Mouse (Mus musculus): ENCODE measurements around the gene Stard3.

The Stard3 gene

DNA sequence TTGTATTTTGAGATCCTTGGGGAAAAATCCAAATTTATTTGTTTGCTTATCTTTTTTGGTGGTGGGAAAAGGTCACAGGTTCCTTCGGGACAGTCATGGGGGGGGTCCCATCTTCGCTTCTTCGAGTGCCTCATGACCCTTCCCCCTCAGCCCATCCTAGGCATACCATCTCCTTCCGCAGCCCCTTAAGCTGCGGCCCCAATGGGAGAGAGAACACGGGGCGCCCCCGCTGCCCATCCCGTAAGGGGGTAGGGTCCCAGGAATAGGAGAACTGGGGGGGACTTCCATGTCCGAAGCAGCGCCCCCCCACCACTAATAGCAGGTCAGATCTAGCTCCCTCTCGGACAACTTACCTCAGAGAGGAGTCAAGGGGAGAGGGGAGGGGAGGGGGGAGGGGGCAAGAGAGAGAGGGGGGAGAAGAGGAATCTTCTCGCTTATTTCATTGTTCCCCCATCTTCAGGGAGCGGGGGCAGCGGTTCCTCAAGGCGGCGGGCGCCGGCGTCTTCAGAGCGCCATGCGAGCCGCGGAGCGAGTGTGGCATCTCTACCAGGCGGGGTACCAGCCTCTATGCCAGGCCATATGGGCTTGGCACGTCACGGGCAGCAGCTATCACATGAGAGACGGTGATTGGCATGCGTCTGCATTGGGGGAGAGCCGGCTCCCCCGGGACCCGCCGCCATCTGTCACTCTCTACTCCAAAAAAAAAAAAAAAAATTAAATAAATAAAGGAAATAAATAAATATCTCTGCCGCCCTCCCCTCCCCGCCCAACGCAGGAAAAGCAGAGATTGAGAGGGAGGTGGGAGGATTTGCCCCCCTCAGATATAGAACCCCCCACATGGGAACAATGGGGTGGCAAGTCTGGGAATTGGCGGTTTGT, 28.8 kb upstream of the Stard3 start, which contains the start of gene Neurod2:
Gene Neurod2 (minus strand): TSS at position 568 of the 879 bp plus-strand sequence.
- no peak for DNase-seq (ENCODE audit: extremely low spot score, low read depth, low spot score)

DNA sequence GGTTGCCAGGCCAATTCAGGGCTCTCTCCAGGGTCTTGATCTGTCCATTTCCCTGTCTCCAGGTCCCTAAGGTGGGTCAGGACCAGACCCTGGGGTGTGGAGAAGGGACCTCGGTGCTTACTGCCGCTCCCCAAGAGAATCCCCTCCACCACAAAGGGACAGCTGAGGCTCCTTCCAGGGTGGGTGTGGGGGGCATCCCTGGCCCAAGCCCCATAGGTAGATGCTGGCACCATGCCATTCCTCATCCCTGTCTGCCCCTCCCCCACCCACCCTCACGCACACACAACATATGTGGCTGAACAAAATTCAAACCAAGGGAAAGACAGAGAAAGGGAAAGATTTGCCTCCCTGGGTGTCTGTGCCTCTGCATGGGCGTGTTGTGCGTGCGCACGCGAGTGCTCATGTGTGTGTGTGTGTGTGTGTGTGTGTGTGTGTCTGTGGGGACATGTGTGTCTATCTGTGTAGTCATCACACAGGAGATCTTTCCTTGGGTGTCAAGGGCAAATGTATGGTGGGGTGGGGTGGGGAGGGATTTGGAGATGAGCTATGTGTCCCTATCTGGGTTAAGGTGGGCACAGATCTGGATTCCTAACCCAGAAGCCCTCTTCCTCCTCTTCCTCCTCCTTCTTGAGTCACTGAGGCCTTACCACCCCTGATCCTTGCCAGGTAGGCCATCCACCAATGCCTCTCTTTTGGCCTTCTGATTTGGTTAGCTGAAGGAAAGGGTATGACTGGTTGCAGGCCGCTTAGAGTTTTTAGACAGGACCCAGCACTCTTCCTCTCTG, 28.0 kb upstream of the Stard3 start:
- no peak for DNase-seq (ENCODE audit: extremely low spot score, low read depth, low spot score)

DNA sequence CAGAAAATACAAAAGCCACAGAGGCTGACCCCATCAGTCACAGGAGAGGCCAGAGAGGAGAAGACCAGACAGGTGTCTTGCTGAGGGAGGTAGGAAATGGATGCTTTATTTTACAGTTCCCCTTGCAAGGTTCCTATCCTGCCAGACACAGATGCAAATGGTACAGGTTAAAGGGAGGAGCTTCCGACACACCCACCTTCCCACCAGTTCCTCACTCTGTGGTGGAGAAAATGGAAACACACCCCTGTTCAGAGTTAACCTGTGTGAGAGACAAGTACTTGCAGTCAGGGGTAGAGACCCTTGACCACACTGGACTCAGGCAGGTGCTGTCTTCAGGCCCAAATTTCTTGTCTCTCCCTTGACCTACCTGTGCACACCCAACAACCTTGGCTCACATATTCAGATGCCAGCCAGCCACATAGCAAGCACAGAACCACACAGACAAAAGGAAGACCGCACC, 27.4 kb upstream of the Stard3 start:
- DNase-seq (ENCODE audit: extremely low spot score, low read depth, low spot score), result no peak

DNA sequence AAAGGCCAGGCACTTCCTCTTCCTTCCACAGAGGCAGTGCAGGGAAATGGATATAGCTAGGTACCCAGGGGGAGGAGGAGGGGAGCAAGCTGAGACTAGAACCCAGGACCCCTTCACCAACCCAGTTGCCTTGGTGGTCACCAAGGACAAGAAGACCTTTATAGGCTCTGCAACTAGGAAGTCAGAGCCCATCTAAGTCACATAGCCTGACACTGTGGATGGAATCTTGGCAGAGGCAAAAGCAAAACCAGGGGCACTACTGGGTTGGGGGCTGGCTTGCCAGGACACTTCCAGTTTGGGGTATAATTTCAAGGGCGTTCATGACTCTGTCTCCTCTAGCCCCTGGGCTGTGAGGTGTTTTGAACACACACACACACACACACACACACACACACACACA, 26.8 kb upstream of the Stard3 start:
- no peak for DNase-seq (ENCODE audit: extremely low spot score, low read depth, low spot score)

DNA sequence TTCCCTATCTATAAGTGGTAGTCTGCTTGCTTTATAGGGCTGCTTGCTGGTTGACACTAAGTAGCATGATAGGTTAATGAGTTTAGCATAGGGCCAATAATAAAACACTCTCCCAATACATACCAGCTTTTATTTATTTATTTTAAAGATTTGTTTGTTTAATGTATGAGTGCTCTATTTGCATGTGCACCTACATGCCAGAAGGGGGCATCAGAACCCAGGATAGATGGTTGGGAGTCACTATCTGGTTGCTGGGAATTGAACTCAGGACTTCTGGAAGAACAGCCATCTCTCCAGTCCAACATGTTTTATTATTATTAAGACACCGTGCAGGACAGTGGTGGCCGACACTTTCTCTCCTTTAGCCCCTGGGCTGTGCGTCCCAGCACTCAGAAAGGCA, 26.0 kb upstream of the Stard3 start:
- no peak for DNase-seq (ENCODE audit: extremely low spot score, low read depth, low spot score)

DNA sequence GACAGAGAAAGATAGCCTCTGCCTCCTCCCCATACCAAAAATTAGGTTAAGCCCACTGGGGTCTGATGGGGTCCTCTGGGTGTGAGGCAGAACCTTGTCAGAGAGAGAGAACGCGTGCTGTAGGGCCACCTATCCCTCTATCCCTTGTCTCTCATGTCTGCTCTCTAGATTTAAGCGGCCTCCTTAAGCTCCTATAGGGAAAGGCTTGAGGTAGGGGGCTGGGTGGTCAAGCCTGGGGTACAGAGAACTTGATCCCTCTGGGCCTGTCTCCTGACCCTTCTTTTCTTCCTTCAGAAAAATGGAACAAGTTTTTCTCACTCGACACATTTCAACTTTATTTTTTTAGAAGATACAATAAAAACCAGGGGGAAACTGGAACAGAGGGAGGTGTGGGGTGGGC, 25.3 kb upstream of the Stard3 start:
- DNase-seq (ENCODE audit: extremely low spot score, low read depth, low spot score), result no peak

DNA sequence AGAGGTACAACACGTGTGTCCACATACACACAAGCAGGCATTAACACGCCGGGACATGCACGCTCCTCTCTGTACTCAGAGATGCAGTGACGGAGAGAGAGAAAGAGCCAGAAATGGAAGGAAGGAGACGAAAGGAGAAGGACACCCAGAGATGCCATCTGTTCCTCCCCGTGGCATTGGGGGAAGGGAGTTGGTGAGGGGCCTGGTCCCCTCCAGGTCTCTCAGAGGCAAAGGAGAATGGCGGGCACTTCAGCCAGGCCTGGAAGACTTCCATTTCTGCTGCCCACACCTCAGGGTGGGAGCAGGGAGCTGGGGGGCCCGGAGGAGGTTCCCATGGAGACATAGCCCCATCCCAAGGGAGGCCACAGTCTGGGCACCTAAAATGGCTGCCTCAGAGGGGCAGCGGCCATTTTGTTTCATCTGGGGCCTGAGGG, 24.9 kb upstream of the Stard3 start:
- no peak for DNase-seq (ENCODE audit: extremely low spot score, low read depth, low spot score)

DNA sequence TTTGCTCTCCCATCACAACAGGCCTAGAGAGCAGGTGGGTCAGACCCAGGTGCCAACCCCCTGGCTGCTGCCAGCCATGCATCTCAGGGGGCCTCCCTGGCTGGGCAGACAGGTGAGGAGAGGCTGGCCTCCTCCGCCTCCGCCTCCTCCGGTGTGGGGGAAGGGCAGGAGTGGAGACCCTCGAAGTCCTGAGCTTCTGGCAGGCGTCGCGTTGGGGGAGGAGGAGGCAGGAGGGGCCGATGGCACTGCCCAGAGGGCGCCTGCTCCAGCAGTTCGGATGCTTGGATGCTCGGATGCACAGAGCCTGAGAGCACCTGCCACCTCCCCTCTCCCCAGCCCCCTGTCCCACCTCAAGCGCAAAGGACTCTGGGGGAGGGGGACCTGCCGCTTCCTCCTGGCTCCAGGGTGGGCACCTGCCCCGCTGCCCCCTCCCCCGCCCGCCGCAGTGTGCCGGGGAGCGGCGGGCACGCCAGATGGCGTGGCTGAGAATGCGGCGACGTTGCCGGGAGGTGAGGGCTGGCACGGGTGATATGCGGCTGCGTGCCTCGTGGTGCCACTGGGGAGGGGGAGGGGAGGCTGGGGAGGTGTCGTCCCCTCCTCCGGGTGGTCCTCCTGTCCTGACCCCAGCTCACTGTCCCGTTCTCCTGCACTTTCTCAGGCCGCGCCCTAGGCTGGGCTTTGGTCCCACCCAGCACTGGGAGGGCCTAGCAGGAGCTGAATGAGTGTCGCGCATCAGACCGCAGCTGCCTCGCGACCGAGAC, 24.0 kb upstream of the Stard3 start:
- DNase-seq (ENCODE audit: extremely low spot score, low read depth, low spot score), result no peak

DNA sequence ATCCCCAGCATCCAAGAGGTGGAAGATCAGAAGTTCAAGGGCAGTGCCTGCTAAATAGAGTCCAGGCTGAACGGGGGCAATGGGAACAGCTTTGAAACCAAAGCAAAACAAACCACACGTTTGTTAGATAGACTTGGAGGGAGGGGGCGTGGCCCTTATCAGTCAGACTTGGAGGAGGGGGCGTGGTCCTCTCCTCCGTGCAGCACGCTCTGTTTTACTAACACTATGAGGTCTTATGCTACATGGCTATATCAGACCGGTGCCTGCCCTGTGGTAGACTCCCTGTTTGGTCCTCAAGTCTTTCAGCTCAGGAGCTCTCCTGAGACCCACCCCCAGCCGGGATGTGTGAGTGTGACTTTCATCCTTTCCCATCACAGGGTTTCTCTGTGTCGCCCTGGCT, 22.9 kb upstream of the Stard3 start:
- DNase-seq (ENCODE audit: extremely low spot score, low read depth, low spot score), result no peak

DNA sequence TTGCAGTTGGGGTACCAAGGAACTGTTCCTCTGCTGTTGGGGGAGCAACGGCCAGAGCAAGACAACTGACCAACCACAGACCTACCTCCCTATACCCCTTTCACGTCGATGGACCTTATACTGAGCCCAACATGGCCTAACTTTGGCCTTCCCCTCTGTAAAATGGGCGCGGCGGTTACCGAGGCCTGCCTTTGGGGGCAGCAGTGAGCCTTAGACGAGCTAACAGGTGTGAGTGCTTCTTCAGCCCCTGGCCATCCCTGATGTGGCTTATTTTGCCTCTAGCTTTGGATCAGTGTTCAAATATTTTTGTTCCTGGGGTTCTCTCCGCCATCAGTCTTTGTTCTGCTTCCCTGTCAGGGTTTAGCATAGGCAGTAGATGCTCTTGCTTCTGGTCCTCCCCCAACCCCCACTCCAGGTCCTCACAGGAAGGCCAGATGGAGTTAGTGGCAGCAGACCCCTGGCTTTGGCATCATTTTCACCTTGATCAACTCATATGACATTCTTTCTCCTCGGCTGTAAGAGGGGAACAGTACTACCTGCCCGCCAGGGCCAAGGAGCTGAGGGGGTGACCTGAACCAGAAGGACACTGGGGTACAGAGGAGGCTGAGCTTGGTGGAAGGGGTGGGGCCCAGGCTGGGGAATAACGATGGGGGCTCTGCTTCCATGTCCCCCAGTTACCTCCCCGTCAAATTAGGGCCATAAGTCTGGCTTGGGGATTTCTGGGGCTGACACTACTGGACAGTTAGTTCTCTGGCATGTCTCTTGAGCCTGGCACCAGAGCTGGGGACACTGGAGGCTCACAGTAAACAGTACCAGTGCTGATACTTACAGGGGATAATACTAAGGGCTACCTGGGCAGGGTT, 21.7 kb upstream of the Stard3 start:
- DNase-seq (ENCODE audit: extremely low spot score, low read depth, low spot score), result no peak

DNA sequence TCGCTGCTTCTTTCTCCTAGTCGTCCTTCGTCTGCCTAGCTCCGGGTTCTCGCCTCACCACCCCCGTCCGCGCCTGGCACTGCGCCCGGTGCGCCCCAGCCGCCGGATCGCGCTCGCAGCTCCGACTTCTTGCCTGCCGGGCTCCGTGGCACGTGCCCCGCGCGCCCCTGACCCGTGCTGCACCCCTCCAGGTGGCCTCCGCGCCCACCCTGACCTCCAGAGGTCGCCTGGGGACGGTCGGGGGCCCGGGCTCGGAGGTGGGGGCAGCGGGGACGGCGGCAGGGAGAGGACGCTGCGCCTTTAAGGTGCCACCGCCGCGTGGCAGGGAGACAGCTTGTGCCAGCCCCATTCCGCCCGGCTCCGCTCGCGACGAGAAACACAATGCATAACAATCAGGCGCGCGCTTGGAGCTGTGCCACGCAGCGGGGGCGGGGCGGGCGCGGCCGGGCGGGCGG, 19.6 kb upstream of the Stard3 start:
- no peak for DNase-seq (ENCODE audit: extremely low spot score, low read depth, low spot score)

DNA sequence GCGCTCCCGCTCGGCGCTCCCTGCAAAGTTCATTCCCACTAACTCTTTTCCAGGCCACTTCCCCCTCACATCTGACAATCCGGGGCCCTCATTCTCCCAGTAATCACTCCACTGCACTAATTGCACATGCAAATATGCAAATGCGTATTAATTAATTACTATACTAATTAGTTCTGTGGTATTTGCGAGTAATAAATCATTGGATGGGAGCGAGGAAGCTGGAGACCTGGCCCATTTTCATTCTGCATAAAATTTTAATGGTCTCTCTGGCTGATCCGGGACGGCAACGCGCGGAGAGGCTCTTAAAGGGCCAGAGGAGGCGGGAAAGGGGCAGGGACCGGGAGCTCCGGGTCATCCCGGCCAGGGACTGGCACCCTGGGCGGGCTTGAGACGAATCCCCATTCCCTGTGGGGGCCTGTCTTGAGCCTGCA, 19.1 kb upstream of the Stard3 start:
- no peak for DNase-seq (ENCODE audit: extremely low spot score, low read depth, low spot score)

DNA sequence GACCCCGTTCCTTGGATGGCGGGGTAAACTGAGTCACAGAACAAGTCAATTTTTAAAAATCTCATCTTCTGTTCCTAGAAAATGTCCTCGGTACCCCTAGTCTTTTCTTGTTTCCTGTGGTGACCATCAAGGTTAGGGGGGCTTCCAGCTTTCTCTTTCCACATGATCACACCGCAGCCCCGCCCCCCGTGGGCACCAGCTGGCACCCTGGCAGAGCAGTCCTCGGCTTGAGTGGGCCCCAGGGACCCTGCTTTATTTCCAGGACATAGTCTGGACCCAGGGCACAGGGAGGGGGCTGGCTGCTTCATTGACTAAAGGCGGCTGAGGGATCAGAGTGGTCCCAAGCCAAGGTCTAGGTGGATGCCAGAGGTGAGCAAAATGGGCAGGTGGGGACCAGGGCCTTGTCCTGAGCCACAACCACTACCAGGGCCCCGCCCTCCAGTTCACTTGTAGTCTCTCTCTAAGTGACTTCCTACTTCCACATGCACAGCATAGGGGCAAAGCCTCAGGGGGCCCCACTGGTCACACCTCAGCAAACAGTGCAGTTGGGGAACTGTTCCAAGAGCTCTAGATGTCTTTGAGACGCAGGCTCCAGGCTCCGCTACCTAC, 18.4 kb upstream of the Stard3 start:
- no peak for DNase-seq (ENCODE audit: extremely low spot score, low read depth, low spot score)

DNA sequence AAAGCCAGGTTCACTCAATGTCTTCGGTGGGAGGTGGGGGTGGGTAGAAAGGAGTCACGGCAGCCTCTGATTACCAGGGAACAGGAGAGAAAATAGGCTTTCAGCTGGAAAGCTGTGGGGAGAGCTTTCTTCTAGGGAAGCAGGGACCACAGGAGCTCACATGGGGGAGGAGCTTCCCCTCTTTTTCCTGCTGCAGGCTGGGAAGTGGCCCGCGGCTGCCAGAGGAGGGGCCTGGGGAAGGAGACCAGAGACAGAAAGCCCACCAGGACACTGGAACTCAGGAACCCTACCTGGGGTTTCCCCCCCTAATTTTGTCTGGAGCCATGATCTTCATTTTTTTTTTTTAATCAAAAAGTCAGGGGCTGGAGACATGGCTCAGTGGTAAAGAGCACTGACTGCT, 17.6 kb upstream of the Stard3 start:
- no peak for DNase-seq (ENCODE audit: extremely low spot score, low read depth, low spot score)

DNA sequence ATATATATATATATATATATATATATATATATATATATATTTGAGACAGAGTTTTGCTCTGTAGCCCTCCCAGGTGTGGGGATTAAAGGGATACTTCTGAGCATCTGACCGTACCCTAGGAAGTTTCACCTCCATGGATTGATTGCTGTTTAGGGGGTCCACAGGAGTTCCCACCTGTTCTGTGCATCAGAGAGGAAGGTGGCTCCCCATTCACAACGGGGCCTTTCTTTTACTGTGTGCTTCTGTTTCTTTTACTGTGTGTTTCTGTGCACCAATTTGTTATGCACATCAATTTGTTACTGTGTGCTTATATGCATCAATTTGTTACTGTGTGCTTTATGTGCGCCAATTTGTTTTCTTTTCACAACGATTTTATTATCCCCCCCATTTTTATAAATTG, 17.0 kb upstream of the Stard3 start:
- DNase-seq (ENCODE audit: extremely low spot score, low read depth, low spot score), result no peak

DNA sequence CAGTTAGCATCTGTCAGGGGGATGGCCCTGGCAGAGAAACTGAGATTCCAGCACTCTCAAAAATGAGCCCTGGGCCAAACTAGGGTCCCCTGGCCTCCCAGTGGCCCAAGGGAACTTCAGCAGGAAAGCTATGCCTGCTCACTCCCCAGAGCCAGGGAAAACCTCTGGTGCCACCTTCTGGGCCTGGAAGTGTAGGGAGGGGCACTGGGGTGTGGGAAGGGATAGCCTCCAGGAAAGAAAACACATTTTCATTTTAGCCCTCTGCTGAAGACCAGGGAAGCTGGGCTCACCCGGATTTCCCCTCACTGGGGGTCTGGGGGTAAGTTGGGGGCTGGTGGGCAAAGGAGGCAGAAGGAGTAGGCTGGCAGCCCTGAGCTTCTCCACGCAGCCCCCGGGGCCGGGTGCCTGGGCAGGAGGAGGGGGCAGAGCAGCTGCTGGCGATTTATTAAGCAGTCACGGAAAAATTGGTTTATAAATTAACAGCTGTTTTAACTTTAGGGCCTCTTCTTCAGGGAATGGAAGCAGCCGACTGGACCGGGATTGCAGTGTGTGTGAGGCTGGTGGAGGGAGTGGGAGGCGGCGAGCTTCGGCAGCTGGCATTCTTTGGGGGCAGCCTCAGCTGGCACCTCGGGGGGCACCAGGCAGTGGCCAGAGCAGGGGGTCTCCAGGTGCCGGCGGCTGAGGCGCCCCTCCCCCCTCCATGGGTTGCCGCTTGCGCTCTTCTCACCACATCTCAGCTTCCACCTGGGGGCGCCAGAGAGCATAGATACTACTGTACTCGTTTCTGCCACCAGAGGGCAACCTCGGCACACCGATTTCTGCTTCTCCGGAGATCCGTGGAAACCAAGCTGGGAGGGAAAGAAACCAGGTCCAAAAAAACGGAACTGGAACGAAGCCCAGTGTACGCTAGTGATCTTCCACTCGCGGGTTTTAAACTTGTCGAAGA, 15.9 kb upstream of the Stard3 start:
- DNase-seq (ENCODE audit: extremely low spot score, low read depth, low spot score), result peak; percentile 68

DNA sequence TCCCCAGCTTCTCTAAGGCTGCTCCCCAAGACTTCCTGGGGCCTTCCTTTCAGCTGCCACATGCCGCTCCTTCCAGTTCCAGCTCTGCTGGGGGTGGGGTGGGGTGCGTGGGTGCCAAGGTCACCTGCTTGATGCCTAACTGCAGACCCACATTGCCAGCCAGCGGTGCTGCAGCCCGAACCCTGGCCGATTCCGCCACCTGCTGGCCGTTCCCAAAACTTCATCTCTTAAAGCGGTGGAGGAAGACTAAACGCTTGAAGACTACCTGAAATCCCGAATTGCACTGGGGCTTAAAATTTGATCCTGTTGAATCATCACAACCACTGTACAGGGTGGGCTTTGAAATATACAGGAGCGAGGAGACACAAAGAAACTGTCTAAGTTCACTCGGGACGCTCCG, 12.9 kb upstream of the Stard3 start:
- DNase-seq (ENCODE audit: extremely low spot score, low read depth, low spot score), result no peak

DNA sequence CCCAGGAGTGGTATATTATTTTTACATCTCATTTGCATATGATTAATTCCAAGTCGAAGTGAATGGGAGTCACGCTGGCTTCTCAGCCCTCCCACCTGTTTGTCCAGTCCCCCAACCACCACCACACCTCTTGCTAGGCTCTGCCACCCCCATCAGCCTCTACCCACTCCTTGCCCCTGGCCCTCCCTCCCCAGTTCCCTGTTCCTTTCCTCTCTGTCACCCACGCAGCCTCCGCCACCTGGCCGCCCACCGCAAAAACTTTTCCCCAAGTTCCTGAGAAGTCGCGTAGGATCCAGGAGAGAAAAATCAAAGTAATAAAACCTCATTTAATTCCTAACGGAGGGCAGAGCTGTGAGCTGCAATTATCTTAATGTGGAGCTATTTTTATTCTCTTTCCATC, 12.0 kb upstream of the Stard3 start:
- DNase-seq (ENCODE audit: extremely low spot score, low read depth, low spot score), result no peak

Data from hindlimb bud, embryonic 11.5 days (tissue).